ENCODE assay signal across 8 mouse cellular contexts in genomic region chr6:128802557-128802956, GRCm38 (mm10). TPM values are rescaled to one million over a fixed set of nuclear protein-coding genes. Genes with fewer than 3 reads are reported as not detected.
DNase-seq lines count a peak whose midpoint lies in the region; ATAC-seq and TF ChIP-seq lines count a peak whose summit lies in the region.

No protein-coding gene starts in this region.

- no peak for TF ChIP-seq EP300 in MEL (IDR thresholded peaks at IDR 0.05; ENCODE audit: low read depth in 1 of 2, low read length in 2 of 2)

- intact Hi-C loops in left cerebral cortex, postnatal 10 days (cut with DNase I) = loop anchor here (2.0 to 10.0 kb wide), 2 partner anchors 40 to 562 kb away; no protein-coding TSS in a partner anchor
- intact Hi-C loops in gastrocnemius, postnatal 14 days (cut with DNase I; ENCODE audit: low total_unique reads) = loop anchor here (2.0 kb wide), 1 partner anchor 38 kb away; no protein-coding TSS in a partner anchor

- TF ChIP-seq CTCF in MEL (IDR thresholded peaks at IDR 0.05 in 2 of 3, conservative IDR thresholded peaks at IDR 0.05 in 1 of 3; ENCODE audit: control insufficient read depth in 1 of 3, insufficient read depth in 1 of 3, low read depth in 2 of 3, low read length in 3 of 3, poor library complexity in 1 of 3, severe bottlenecking in 1 of 3) = no peak

- ATAC-seq in common myeloid progenitor, adult 5-6 weeks (replicated peaks; ENCODE audit: low read depth, poor library complexity, severe bottlenecking) = 0 out of 2 replicates have a peak, but pooled peaks have one; percentile 7
- ATAC-seq in hindbrain, embryonic 12.5 days (ENCODE audit: low FRiP score) = peak; percentile 49

- peaks cover 5 to 9% of the 10 kb centered on the region in 2 experiments; a peak in 2 of 4 replicates for H3K4me1 ChIP-seq in MEL (ENCODE audit: control insufficient read depth in 1 of 2, insufficient read depth in 2 of 2, low read length in 2 of 2)
- H3K4me1 ChIP-seq in hindbrain, embryonic 12.5 days = peaks cover 10% of the 10 kb centered on the region
- peaks cover 45% of the 10 kb centered on the region for H3K4me1 ChIP-seq in megakaryocyte, embryonic 14.5 days

- H3K27ac ChIP-seq in MEL (ENCODE audit: control insufficient read depth, low read depth, low read length) = no peak overlapping the region
- peak overlapping the region; percentile 77 for H3K27ac ChIP-seq in hindbrain, embryonic 12.5 days

- H3K4me3 ChIP-seq in MEL (ENCODE audit: control insufficient read depth in 1 of 2, insufficient read depth in 1 of 2, low read depth in 2 of 2, low read length in 2 of 2) = peak overlapping the region; percentile 46 to 82
- H3K4me3 ChIP-seq in hindbrain, embryonic 12.5 days = peak overlapping the region; percentile 44
- peak overlapping the region; percentile 93 for H3K4me3 ChIP-seq in megakaryocyte, embryonic 14.5 days (replicated peaks)

- H3K4me2 ChIP-seq in hindbrain, embryonic 12.5 days (replicated peaks) = peak overlapping the region; percentile 53

- TF ChIP-seq POLR2A in MEL (IDR thresholded peaks at IDR 0.05; ENCODE audit: control insufficient read depth in 1 of 2, insufficient read depth in 1 of 2, low read depth in 1 of 2, low read length in 2 of 2, poor library complexity in 1 of 2) = no peak

- no peak for TF ChIP-seq RAD21 in MEL (IDR thresholded peaks at IDR 0.05; ENCODE audit: low read depth, low read length)

- no peaks in the 10 kb centered on the region for H3K36me3 ChIP-seq in MEL (ENCODE audit: control insufficient read depth in 1 of 2, insufficient read depth in 2 of 2, low read length in 2 of 2)
- no peaks in the 10 kb centered on the region for H3K36me3 ChIP-seq in hindbrain, embryonic 12.5 days
- no peaks in the 10 kb centered on the region for H3K36me3 ChIP-seq in megakaryocyte, embryonic 14.5 days (replicated peaks; ENCODE audit: low read length)

- DNase-seq in left cerebral cortex, adult 18-20 months (ENCODE audit: low spot score in 2 of 2) = peak; percentile 25 to 48
- no peak for DNase-seq in left cerebral cortex, postnatal 10 days (ENCODE audit: extremely low spot score in 1 of 2, low spot score in 2 of 2)
- DNase-seq in MEL (ENCODE audit: low read depth, low spot score) = no peak
- DNase-seq in gastrocnemius, postnatal 14 days = no peak
- no peak for DNase-seq in cerebellum, adult 11 months

- H3K79me2 ChIP-seq in MEL (ENCODE audit: control insufficient read depth, insufficient read depth, low read length, poor library complexity) = no peaks in the 10 kb centered on the region

- no peaks in the 10 kb centered on the region for H3K27me3 ChIP-seq in MEL (ENCODE audit: control insufficient read depth in 1 of 2, insufficient read depth in 2 of 2, low read length in 2 of 2)
- no peaks in the 10 kb centered on the region for H3K27me3 ChIP-seq in hindbrain, embryonic 12.5 days
- no peaks in the 10 kb centered on the region for H3K27me3 ChIP-seq in megakaryocyte, embryonic 14.5 days (replicated peaks)

- H3K9me3 ChIP-seq in MEL (replicated peaks; ENCODE audit: insufficient read depth, low read length) = no peaks in the 10 kb centered on the region
- no peaks in the 10 kb centered on the region for H3K9me3 ChIP-seq in hindbrain, embryonic 12.5 days (replicated peaks)
- no peaks in the 10 kb centered on the region for H3K9me3 ChIP-seq in megakaryocyte, embryonic 14.5 days

- WGBS in hindbrain, embryonic 12.5 days = 15% methylated on average over 10 of the region's 10 CpGs

- H3K9ac ChIP-seq in MEL (ENCODE audit: control insufficient read depth, low read depth, low read length, poor library complexity, severe bottlenecking) = peak overlapping the region; percentile 68
- H3K9ac ChIP-seq in hindbrain, embryonic 12.5 days = peak overlapping the region; percentile 59

TF ChIP-seq in MEL, 35 proteins besides CTCF, POLR2A, EP300 and RAD21:
- TF ChIP-seq RCOR1 (IDR thresholded peaks at IDR 0.05; ENCODE audit: low read depth, low read length) (no peak), JUND (IDR thresholded peaks at IDR 0.05; ENCODE audit: low read depth, low read length) (no peak), ZKSCAN1 (IDR thresholded peaks at IDR 0.05; ENCODE audit: low read depth, low read length) (no peak), MXI1 (IDR thresholded peaks at IDR 0.05; ENCODE audit: low read depth, low read length) (no peak)

RNA-seq across cellular contexts. Expression of gene Klrb1c, which starts 13.5 kb away (rescaled TPM):
- not detected for total RNA-seq in left cerebral cortex, adult 18-20 months (2021)
- not detected for total RNA-seq in left cerebral cortex, postnatal 10 days (2021)
- total RNA-seq in MEL (2012; rRNA removed) = not detected in 2 replicates
- polyA plus RNA-seq in MEL (2012; ENCODE audit: insufficient read depth in 1 of 2, insufficient read length in 2 of 2, low read depth in 1 of 2, low replicate concordance in 2 of 2, missing spikeins in 1 of 2) = not detected
- 0.44 and 0.59 TPM in 2 replicates for total RNA-seq in common myeloid progenitor, adult 5-6 weeks (2017)
- not detected in 2 replicates for polyA plus RNA-seq in hindbrain, embryonic 12.5 days (2016; fragmentation: Nextera tagmentation; extraction: Ambion mirVana)
- not detected in 2 replicates for polyA plus RNA-seq in megakaryocyte, embryonic 14.5 days (2012; ENCODE audit: insufficient read depth, low replicate concordance)
- under 1 TPM in 1 of 2 experiments, not detected in 1; 0.14 TPM for total RNA-seq in gastrocnemius, postnatal 14 days (2021)

RNA-seq across cellular contexts. Expression of gene Gm44511, which starts 23.6 kb away (rescaled TPM):
- total RNA-seq in left cerebral cortex, adult 18-20 months (2021) = not detected
- not detected for total RNA-seq in left cerebral cortex, postnatal 10 days (2021)
- not detected in 2 replicates for total RNA-seq in MEL (2012; rRNA removed)
- not detected for polyA plus RNA-seq in MEL (2012; ENCODE audit: insufficient read depth in 1 of 2, insufficient read length in 2 of 2, low read depth in 1 of 2, low replicate concordance in 2 of 2, missing spikeins in 1 of 2)
- 1.5 and 2.0 TPM in 2 replicates for total RNA-seq in common myeloid progenitor, adult 5-6 weeks (2017)
- not detected in 2 replicates for polyA plus RNA-seq in hindbrain, embryonic 12.5 days (2016; fragmentation: Nextera tagmentation; extraction: Ambion mirVana)
- polyA plus RNA-seq in megakaryocyte, embryonic 14.5 days (2012; ENCODE audit: insufficient read depth, low replicate concordance) = not detected in 2 replicates
- not detected for total RNA-seq in gastrocnemius, postnatal 14 days (2021)

RNA-seq across cellular contexts. Expression of gene Klrb1b, which starts 23.6 kb away (rescaled TPM):
- not detected for total RNA-seq in left cerebral cortex, adult 18-20 months (2021)
- total RNA-seq in left cerebral cortex, postnatal 10 days (2021) = not detected
- not detected in 2 replicates for total RNA-seq in MEL (2012; rRNA removed)
- not detected for polyA plus RNA-seq in MEL (2012; ENCODE audit: insufficient read depth in 1 of 2, insufficient read length in 2 of 2, low read depth in 1 of 2, low replicate concordance in 2 of 2, missing spikeins in 1 of 2)
- not detected in 2 replicates for total RNA-seq in common myeloid progenitor, adult 5-6 weeks (2017)
- 0.25 TPM in 1 of 2 replicates, not detected in the other for polyA plus RNA-seq in hindbrain, embryonic 12.5 days (2016; fragmentation: Nextera tagmentation; extraction: Ambion mirVana)
- polyA plus RNA-seq in megakaryocyte, embryonic 14.5 days (2012; ENCODE audit: insufficient read depth, low replicate concordance) = not detected in 2 replicates
- total RNA-seq in gastrocnemius, postnatal 14 days (2021) = not detected

Comparison
In these comparisons a context has a peak if more than half of its experiments do, and no peak if none do; other contexts are left out.
1. DNase-seq: peak in left cerebral cortex, adult 18-20 months (2 of 2); none in left cerebral cortex, postnatal 10 days (0 of 2), MEL (single experiment), gastrocnemius, postnatal 14 days (single experiment) and cerebellum, adult 11 months (single experiment).
2. Peak in every context shown above with its lines, with median percentiles within 50 percentile points of each other: H3K4me3 ChIP-seq.